Mouse (Mus musculus) liver, embryonic 11.5 days (tissue): Measurements from ENCODE around the gene Ms4a13. TPM values are rescaled to one million over a fixed set of nuclear protein-coding genes. Genes with fewer than 3 reads are reported as not detected.

Experiments used
- ATAC-seq: fragments of 200-750 bp; cut with Nextera tagmentation; replicated peaks from 2 replicates; pipeline ENCODE4 v1.8.0; 2017; ENCODE audit warnings: moderate number of reproducible peaks, mild to moderate bottlenecking, moderate TSS enrichment, moderate library complexity; ENCODE audit not compliant: low FRiP score
- DNase-seq: peaks from one replicate; pipeline ENCODE4 v3.0.0-alpha.2; 2017; ENCODE audit warnings: low spot score
- H3K27ac ChIP-seq: fragments of 300-500 bp; sonication (generic); 2 replicates; pipeline ENCODE4 v1.5.1; 2014; ENCODE audit warnings: mild to moderate bottlenecking, low read depth, low read length, control low read depth
- H3K27me3 ChIP-seq: fragments of 300-500 bp; sonication (generic); replicated peaks from 2 replicates; pipeline ENCODE4 v1.6.1; 2014; ENCODE audit warnings: low read length, mixed read lengths; ENCODE audit not compliant: control insufficient read depth, insufficient read depth
- H3K36me3 ChIP-seq: fragments of 300-500 bp; sonication (generic); 2 replicates; pipeline ENCODE4 v1.6.1; 2014; ENCODE audit warnings: mild to moderate bottlenecking, low read length, moderate library complexity, mixed read lengths; ENCODE audit not compliant: control insufficient read depth, insufficient read depth
- H3K4me1 ChIP-seq: fragments of 300-500 bp; sonication (generic); replicated peaks from 2 replicates; pipeline ENCODE4 v1.6.1; 2014; ENCODE audit warnings: low read length, mixed read lengths; ENCODE audit not compliant: control insufficient read depth, insufficient read depth
- H3K4me2 ChIP-seq: fragments of 300-500 bp; sonication (generic); 2 replicates; pipeline ENCODE4 v1.6.1; 2014; ENCODE audit warnings: mild to moderate bottlenecking, control low read depth, moderate library complexity
- H3K4me3 ChIP-seq: fragments of 300-500 bp; sonication (generic); 2 replicates; pipeline ENCODE4 v1.5.1; 2014; ENCODE audit warnings: low read depth, low read length, control low read depth
- H3K9ac ChIP-seq: fragments of 300-500 bp; sonication (generic); 2 replicates; pipeline ENCODE4 v1.6.1; 2014; ENCODE audit warnings: low read depth, low read length, control low read depth
- H3K9me3 ChIP-seq: fragments of 300-500 bp; sonication (generic); 2 replicates; pipeline ENCODE4 v1.6.1; 2016; ENCODE audit warnings: low read length, inconsistent platforms, mixed read lengths; ENCODE audit not compliant: control insufficient read depth
- WGBS: fragments of 180-500 bp; shearing (Covaris S2); extraction: QIAGEN DNeasy Blood & Tissue Kit; methylation state at CpG from one replicate; pipeline ENCODE4 v1.1.7; 2014; 5-methylcytosine and 5-hydroxymethylcytosine counted together
- polyA plus RNA-seq: library from polyadenylated mRNA; unstranded; fragments of >200 nt; fragmentation: Nextera tagmentation; extraction: Ambion mirVana; gene quantifications from 2 replicates; pipeline ENCODE4 v1.2.1, GENCODE M21; 2014

The Ms4a13 gene
- not detected in 2 replicates for polyA plus RNA-seq

DNA sequence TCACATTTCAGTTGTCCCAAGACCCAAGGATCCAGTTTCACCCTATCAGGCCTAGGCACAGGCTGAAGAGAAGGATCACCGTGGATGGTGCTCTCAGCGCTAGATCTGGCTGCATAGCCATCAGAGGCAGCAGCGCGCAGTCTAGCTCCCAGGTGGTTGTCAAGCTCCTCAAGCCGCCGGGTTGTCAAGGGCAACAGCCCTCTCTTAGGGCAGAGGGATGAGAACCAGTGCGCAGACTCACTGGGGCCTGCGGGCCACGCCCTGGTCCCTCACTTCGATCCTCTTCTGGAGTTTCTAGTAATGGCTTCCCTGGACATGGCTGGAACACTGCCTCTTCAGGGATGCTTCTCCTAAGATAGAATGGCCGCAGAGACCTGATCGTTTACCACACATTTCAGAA lies at the start of gene Ms4a13:
Gene Ms4a13, minus strand, starts transcription at position 192 of the 400 bp plus-strand sequence.
- Histone ChIP-seq H3K4me2 (no peak within 1 kb of the TSS), H3K4me1 (no peaks in the 10 kb centered on the region), H3K36me3 (no peaks in the 10 kb centered on the region), H3K4me3 (no peak within 1 kb of the TSS), H3K27ac (no peak within 1 kb of the TSS), H3K27me3 (no peaks in the 10 kb centered on the region), H3K9ac (no peak within 1 kb of the TSS), H3K9me3 (no peaks in the 10 kb centered on the region)
- WGBS = 51% methylated on average over 12 of the region's 12 CpGs
- no peak for ATAC-seq
- no peak for DNase-seq

DNA sequence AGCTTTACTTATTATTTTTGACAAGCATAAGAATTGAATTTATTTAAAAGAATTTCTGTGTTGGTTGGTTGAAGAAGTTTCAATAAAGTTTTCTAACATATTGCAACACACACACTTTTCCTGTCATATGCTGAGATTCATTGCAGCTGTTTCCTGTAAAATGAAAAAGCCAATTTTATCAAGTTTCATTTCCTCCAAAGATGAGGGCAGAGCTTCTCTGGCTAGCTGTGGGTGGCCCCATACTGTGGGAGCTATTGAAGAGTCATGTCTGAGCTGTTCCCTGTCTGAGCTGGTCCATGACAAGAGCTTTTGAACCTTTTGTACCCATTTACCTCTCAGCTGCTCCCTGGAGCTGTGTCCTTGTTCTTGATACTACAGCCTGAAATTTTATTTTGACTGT lies 47.7 kb upstream of the Ms4a13 start:
- H3K4me2 ChIP-seq = no peak overlapping the region
- H3K36me3 ChIP-seq = no peaks in the 10 kb centered on the region
- DNase-seq (no peak), ATAC-seq (no peak)
- H3K9me3 ChIP-seq = no peaks in the 10 kb centered on the region
- no peak overlapping the region for H3K27ac ChIP-seq
- no peaks in the 10 kb centered on the region for H3K4me1 ChIP-seq
- H3K9ac ChIP-seq = no peak overlapping the region
- H3K4me3 ChIP-seq = no peak overlapping the region
- no peaks in the 10 kb centered on the region for H3K27me3 ChIP-seq

DNA sequence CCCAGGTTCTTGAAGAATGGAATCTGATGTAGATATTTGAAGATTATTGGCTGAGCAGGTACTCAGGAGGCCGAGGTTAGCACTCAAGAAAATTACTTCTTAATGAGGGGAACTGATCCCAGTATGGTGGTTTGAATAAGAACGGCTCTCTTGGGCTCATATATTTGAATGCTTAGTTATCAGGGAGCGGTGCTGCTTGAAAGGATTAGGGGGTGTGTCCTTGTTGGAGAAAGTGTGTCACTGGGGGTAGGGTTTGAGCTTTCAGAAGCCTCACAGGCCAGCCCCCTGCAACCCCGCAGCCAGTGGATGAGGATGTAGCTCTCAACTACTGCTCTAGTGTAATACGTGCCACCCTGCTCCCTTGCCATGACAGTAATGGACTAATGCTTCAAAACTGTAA lies 46.0 kb upstream of the Ms4a13 start:
- ATAC-seq = no peak
- H3K36me3 ChIP-seq = no peaks in the 10 kb centered on the region

DNA sequence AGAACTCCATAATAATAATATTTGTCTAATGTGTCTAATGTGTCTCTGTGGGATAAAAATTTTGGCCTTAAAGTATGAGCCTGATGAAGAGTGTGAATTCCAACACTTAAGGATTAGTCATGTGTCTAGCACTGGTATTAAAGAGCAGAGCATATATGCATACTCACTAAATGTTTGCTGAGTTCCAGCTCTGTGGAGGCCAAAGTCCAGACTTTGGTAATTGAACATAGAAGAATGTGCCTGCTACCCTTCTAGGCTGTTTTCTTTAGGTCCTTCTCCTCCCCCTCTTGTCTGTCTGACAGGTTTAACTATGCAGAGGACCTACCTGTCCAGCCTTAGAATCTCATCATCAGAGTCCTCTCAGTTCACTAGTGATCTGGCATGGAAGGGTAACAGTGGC lies 39.3 kb upstream of the Ms4a13 start:
- no peaks in the 10 kb centered on the region for H3K4me1 ChIP-seq
- no peak overlapping the region for H3K4me3 ChIP-seq
- no peak overlapping the region for H3K4me2 ChIP-seq
- no peak for ATAC-seq
- DNase-seq = no peak
- H3K27ac ChIP-seq = no peak overlapping the region
- H3K9me3 ChIP-seq = no peaks in the 10 kb centered on the region
- H3K36me3 ChIP-seq = no peaks in the 10 kb centered on the region
- H3K27me3 ChIP-seq = no peaks in the 10 kb centered on the region
- H3K9ac ChIP-seq = no peak overlapping the region

More for the DNA sequence above, 46.0 kb upstream of the Ms4a13 start:
- Histone ChIP-seq H3K27ac (no peak overlapping the region), H3K9ac (no peak overlapping the region), H3K4me2 (no peak overlapping the region), H3K9me3 (no peaks in the 10 kb centered on the region), H3K4me1 (no peaks in the 10 kb centered on the region), H3K4me3 (no peak overlapping the region), H3K27me3 (no peaks in the 10 kb centered on the region)
- DNase-seq = no peak
- 59% methylated on average over 5 of the region's 5 CpGs for WGBS

DNA sequence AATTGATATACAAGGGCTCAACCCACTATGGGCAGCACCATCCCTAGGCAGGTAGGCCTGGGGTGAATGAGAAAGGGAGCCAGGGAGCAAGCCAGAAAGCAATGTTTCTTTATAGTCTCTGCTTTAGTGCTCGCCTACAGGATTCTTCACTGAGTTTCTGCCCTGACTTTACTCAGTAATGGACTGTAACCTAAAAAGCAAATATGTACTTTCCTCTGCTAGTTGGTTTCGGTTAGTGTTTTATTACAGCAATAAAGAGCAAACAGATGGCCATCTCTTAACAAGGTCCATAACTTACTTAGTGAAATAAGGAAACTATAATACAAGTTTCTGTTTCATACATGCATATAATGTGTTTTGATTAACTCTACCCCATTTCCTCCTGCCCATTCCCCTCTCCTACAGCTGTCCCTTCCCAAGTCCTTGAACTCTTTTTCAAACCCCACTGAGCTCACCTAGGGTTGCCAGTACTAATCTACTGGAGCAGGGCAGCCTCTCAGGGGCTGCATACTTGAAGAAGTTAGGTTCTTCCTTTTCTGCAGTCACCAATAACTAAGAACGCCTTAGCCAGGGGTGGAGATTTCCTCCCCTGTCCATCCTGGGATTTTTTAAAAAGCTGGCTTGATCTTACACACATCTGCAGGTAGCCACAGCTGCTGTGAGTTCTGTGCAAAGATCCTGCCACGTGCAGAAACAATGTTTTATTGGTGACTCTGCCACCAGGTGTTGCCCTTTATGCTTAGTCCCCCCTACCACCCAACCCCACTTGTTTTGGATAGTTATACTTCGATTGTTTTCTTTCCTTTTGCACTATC lies 38.6 kb upstream of the Ms4a13 start:
- no peak overlapping the region for H3K4me3 ChIP-seq
- DNase-seq (no peak), ATAC-seq (no peak)
- H3K4me2 ChIP-seq = no peak overlapping the region
- no peaks in the 10 kb centered on the region for H3K36me3 ChIP-seq
- H3K27ac ChIP-seq = no peak overlapping the region
- H3K9ac ChIP-seq = no peak overlapping the region
- no peaks in the 10 kb centered on the region for H3K4me1 ChIP-seq
- WGBS = 56% methylated on average over 5 of the region's 5 CpGs
- H3K9me3 ChIP-seq = no peaks in the 10 kb centered on the region
- H3K27me3 ChIP-seq = no peaks in the 10 kb centered on the region

DNA sequence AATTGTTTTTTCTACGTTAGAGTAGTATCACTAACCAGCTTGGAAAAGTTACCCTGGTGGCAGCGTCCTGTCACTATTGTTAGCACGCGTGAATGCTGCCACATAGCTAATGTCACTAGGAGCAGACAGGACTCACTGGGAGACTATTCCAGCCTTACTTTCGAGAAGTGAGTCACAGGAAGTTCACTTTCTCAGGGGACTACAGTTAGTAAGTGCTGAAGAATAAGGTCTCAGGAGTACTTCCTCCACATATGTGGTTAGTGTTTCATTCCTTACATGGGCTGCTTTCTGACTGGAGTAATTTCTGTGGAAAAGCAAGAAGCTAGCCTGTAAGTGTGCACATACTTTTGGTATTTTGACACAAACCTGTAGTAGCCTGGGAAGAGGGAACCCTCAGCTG lies 37.7 kb upstream of the Ms4a13 start:
- Histone ChIP-seq H3K4me1 (no peaks in the 10 kb centered on the region), H3K9ac (no peak overlapping the region), H3K27ac (no peak overlapping the region), H3K4me2 (no peak overlapping the region), H3K9me3 (no peaks in the 10 kb centered on the region), H3K27me3 (no peaks in the 10 kb centered on the region), H3K4me3 (no peak overlapping the region), H3K36me3 (no peaks in the 10 kb centered on the region)
- ATAC-seq (no peak), DNase-seq (no peak)
- WGBS = 67% methylated on average over 5 of the region's 5 CpGs

DNA sequence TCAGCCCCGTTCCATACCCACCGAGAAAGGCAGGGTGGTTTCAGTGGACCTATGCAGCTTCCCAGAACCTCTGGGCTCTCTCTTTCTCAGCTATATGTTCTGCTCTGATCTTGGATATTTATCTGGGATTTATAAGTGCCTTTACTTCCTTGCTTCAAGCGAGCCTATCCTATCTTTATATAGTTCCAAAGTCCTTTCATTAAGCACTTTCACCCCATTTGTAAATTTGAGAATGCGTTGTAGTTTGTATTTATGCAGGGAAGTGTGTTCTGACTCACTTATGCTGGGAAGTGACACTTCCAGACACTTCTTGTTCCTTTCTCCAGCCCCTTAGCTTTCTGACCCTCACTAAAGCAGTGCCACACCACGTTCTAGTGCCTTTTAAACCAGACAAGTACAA lies 35.8 kb upstream of the Ms4a13 start, which contains the start of gene Ms4a12:
Gene Ms4a12, minus strand, starts transcription at position 101 of the 400 bp plus-strand sequence.
- 63% methylated on average over 5 of the region's 5 CpGs for WGBS
- ATAC-seq = no peak

DNA sequence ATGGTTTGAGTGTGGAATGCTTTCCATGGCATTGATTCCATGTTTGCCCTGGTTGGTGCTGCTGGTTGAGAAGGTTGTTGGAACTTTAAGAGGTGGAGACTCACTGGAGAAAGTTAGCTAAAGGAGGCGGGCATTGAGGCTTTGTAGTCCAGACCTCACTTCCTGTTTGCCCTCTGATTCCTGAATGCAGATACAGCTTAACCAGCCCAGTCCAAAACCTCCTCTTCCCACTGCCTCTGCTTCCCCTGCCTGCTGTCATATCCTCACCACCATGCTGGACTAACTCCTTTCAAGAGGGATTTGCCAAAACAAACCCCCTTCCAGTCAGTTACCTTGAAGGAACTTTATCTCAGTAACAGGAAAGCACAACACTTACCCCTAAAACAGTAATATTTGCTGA lies 4.0 kb downstream of the Ms4a13 start:
- Histone ChIP-seq H3K4me1 (no peaks in the 10 kb centered on the region), H3K9me3 (no peaks in the 10 kb centered on the region), H3K4me2 (no peak overlapping the region), H3K36me3 (no peaks in the 10 kb centered on the region), H3K27ac (no peak overlapping the region), H3K9ac (no peak overlapping the region), H3K27me3 (no peaks in the 10 kb centered on the region), H3K4me3 (no peak overlapping the region)
- DNase-seq (no peak), ATAC-seq (no peak)
- 48% methylated on average over 1 of the region's 1 CpGs for WGBS

More for the DNA sequence above, 35.8 kb upstream of the Ms4a13 start, which contains the start of gene Ms4a12:
- H3K4me2 ChIP-seq = no peak within 1 kb of the TSS
- H3K4me1 ChIP-seq = no peaks in the 10 kb centered on the region
- no peaks in the 10 kb centered on the region for H3K36me3 ChIP-seq
- H3K9me3 ChIP-seq = no peaks in the 10 kb centered on the region
- H3K27ac ChIP-seq = no peak within 1 kb of the TSS
- H3K27me3 ChIP-seq = no peaks in the 10 kb centered on the region
- H3K9ac ChIP-seq = no peak within 1 kb of the TSS
- H3K4me3 ChIP-seq = no peak within 1 kb of the TSS
- DNase-seq = no peak

DNA sequence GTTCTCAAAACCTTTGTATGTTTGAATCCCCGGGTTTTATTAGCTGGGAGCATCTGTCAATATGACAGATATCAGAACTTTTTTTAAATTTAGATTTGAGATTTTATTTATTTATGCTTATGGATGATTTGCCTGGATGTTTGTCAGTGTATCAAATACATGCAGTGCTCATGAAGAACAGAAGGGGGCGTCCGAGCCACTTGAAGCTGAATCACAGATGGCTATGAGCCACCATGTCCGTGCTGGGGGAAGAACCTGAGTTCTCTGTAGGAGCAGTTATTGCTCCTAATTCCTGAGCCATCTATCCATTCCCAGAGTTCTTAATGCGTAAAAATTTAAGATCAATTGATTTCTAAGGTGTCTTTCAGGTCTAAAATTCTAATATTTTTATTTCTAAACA lies 12.4 kb downstream of the Ms4a13 start:
- H3K4me1 ChIP-seq = no peaks in the 10 kb centered on the region
- no peak overlapping the region for H3K27ac ChIP-seq
- H3K9me3 ChIP-seq = no peaks in the 10 kb centered on the region
- WGBS = 13% methylated on average over 5 of the region's 5 CpGs
- no peak for DNase-seq
- H3K36me3 ChIP-seq = no peaks in the 10 kb centered on the region
- H3K9ac ChIP-seq = no peak overlapping the region
- H3K4me3 ChIP-seq = no peak overlapping the region
- H3K4me2 ChIP-seq = no peak overlapping the region
- H3K27me3 ChIP-seq = no peaks in the 10 kb centered on the region
- ATAC-seq = no peak
